Mouse (Mus musculus) thymus, postnatal 14 days (tissue): ENCODE measurements around the gene Slc41a2.
"Not testable (repeated sequence)": the region's sequence is repeated elsewhere in the genome, so short reads cannot be mapped to it uniquely, and the experiment has no call there.

Experiments used
- DNase-seq: peaks from one replicate; pipeline ENCODE4 v3.0.0; 2021

Gene Slc41a2

DNA sequence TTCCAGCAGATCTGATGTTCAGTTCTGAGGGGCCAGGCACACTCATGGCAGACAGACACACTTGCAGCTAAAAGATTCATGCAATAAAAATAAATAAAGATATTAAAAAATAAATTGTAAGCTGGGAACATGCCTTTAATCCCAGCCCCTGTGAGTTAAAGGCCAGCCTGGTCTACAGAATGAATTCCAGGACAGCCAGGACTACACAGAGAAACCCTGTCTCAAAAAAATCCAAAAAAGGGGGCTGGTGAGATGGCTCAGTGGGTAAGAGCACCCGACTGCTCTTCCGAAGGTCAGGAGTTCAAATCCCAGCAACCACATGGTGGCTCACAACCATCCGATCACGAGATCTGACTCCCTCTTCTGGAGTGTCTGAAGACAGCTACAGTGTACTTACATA, 14.1 kb upstream of the Slc41a2 start:
- not testable (repeated sequence) for DNase-seq

DNA sequence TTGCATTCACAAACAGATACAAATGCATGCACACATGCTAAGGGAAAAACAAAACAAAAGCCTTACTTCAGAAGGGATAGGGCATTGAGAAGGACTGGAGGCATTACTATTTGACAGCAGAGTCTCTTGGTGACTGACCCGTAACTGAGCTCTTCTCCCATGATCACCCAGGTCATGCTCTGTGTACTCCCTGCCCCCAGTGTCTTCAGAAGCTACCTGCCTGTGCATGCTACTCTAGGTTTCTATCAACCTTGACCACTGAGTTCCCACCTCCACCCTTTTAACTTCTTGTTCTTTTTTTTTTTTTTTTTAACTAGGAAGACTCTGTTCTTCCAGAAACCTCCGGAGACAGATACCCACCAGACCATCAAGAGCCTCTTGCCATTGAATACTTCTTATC, 13.0 kb upstream of the Slc41a2 start:
- no peak for DNase-seq

DNA sequence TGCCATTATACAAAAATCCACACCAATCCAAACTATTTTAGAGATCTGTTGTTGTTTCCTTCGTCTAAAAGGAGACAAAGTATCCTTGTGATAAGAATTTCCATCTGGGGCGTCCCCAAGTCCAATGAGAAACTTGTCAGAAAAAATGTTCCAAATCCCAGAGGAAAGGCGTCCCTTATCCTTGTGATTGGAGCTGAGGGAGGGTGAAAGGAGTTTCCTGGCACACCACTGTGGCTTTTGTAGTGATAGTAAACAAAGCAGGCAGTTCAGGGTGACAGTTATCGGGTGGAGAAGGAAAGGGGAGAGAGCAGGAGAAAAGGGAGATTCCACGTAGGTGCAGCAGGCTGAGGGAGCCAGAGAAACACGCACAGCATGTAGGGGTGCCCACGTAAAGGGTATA, 9.8 kb upstream of the Slc41a2 start:
- DNase-seq: no peak

DNA sequence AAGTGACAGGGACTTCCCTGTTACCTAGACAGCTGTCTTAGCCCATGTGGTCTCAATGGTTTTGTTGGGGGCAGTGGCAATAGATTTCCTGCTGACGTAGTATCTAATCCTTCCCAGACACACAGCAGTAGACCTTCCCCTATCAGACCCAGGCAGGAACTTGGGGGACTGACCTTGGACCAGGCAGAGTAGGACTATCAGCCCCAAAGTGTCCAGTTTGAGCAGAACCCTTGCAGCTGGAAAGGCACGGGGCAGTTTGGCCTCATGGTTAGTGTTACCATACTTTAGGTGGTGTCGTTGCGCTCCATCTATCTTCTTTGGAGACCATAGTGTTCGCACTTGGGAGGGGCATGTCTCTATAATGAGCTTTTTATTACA, 8.7 kb upstream of the Slc41a2 start:
- no peak for DNase-seq

DNA sequence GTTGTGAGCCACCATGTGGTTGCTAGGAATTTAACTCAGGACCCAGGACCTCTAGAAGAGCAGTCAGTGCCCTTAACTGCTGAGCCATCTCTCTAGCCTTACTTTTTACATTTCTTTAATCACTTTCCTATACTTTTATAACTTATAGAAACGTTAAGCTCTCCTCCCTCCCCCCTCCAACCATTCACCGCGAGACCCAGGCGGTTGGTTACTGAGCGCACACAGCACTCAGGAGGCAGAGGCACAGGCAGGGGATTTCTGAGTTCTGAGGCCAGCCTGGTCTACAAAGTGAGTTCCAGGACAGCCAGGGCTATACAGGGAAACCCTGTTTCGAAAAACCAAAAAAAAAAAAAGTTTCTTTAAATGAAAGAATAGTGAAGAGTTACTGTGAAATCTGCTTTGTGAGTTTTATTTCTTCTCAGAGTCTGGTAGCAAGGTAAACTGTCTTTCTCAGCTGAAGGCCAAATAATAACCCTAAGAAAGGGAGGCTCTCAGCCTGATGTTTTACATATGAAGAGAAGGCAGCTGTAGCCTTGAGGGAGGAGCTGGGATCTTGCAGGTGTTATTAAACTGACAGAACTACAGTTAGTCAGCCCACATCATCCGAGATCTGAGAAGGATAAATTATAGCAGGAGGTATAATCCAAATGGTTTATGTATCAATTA, 8.1 kb upstream of the Slc41a2 start:
- no peak for DNase-seq

DNA sequence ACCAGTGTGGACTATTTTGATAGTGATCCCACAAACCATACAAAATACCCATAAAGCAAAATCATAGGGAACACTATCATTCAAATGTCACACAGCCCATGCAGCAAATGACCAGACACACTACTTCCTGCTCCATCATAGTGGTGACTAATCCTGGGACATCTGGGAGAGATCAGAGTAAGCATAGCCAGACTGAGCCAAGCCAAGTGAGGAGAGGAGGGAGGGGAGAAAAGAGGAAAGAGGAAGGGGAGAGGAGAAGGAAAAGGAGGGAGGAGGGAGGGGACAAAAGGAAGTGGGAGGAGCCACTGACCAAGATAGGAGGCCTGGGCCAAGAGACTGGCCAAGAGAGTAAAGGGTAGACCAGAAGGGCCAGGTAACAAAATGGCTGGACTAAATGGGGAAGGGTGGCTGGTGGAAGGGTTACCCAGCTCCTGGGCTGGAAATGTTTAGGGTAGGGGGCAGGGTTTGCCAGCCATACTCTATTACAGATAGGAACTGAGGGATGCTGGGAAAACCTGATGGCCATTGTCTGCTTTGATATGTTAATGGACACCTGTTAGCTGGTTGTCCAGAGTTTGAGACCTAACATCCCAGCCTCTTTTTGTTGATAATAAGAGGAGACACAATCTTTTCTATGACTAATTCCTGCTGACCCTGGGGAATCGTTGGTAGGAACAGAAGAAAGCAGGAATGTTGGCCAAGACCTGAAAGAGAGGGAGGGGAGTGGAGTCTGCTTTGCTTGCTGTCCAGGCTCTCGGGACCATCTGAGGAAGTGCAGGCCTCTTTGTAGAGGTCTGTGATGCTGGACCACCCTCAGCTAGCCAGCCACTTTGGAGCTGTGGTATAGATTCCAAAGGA, 6.4 kb upstream of the Slc41a2 start:
- DNase-seq: no peak

DNA sequence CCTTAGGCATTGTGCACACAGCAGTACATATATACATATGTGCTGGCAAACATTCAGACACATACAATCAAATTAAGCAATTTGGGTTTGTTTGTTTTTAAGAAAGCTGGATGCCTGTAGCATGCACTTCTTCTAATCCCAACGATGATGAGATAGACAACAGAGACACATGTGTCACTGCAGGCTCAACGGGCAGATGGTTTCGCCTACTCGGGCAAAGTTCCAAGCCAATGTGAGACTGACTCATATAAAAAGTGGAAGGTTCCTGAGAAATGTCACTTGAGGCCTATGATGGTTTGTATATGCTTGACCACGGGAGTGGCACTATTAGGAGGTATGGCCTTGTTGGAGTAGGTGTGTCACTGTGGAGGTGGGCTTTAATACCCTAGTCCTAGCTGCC, 5.5 kb upstream of the Slc41a2 start:
- no peak for DNase-seq

DNA sequence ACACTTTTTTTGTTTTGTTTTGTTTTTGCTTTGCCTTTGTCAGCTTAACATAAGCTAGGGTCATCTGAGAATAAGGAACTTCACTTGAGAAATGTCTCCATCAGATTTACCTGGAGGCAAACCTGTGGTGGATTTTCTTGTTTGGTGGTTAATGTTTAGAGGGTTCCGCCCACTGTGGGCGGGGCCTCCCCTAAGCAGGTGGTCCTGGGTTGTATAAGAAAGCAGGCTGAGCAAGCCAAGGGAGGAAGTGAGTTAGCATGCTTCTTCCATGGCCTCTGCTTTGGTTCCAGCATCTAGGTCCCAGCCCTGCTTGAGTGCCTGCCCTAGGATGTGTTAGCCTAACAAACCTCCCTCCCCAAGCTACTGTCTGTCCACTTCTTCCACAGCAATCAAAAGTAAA, 3.5 kb upstream of the Slc41a2 start:
- peak; percentile 28 for DNase-seq

DNA sequence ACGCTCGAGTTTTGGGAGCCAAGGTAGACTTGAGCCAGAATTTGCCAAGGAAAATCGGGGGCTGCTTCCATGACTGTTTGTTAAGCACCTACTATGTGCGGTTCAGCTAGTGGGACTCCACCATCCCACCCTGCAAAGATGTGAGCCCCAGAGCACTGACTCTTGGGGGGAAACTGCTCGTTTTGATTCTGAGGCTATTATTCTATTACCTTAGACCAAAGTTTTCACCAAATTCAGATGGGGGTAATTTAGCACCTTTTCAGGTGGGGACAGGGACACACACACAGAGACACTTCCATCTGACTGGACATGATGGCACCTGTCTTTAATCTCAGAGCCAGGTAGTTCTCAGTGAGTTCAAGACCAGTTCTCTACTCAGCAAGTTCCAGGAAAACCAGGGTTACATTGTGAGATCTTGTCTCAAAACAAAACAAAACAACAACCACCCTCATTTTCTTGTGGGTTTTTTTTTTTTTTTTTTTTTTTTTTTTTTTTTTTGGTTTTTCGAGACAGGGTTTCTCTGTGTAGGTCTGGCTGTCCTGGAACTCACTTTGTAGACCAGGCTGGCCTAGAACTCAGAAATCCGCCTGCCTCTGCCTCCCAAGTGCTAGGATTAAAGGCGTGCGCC, 403 bp upstream of the Slc41a2 start:
- DNase-seq: no peak

DNA sequence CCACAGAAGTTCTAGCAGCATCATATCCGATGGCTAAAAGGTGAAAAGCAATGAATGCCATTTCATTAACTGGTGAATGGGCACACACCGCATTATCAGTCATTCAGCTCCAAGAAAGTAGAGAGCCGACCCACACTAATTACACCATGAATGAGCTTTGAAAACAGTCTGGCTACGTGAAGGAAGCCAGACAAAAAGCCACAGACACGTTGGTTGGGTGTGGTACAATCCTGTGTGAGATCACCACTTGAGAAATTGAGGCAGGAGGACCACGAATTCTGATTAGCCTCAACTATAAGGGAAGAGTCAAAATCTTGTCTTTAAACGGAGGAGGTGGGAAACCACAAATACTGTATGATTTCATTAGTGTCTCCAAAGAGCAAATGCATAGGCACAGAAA, 1.3 kb downstream of the Slc41a2 start:
- no peak for DNase-seq

DNA sequence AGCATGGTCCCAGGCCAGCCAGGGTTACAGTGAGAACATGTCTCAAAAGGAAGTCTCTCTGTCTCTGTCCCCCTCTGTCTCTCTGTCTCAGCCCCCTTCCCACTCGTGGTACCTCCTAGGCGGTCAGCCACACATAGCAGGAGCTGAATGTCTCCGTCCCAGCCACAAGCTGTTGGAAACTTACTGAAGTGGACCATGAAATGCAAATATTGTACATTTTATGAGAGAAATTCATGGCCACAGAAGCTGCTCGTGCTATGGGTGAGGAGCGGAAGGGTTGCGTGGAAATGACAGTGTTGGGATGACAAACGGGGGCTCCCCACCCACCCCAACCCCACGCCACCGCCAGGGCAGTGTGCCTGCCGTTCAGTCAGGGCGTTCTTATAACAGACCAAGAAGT, 5.1 kb downstream of the Slc41a2 start:
- no peak for DNase-seq

DNA sequence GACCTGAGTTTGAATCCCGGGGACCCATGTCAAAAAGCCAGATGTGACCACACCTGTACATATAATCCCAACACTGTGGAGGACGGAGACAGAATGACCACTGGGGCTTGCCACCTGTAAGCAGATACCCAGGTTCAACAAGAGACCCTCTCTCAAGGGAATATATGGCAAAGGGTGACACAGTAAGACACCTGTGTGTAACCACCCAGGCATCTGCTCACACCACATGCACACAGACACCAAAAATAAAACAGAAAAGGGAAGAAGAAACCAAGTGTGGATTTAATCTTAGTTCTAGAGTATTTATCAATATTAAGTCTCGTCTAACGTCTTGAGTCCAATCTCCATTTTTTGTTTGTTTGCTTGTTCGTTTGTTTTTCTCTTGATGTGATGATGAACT, 5.9 kb downstream of the Slc41a2 start:
- no peak for DNase-seq

DNA sequence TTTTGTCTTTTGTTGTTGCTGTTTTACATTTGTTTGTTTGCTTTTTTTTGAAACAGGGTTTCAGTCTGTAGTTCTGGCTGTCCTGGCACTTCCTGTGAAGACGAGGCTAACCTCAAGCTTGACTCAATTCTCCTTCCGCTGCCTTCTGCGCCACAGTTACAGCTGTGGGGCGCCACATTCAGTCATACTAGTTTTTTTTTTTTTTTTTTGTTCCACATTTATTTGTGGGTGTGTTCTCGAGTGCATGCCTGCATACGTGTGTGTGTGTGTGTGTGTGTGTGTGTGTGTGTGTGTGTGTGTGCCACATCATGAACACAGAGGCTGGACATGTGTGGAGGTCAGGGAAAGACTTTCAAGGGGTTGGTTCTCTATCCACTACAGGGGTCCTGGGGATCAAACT, 7.3 kb downstream of the Slc41a2 start:
- peak; percentile 74 for DNase-seq

DNA sequence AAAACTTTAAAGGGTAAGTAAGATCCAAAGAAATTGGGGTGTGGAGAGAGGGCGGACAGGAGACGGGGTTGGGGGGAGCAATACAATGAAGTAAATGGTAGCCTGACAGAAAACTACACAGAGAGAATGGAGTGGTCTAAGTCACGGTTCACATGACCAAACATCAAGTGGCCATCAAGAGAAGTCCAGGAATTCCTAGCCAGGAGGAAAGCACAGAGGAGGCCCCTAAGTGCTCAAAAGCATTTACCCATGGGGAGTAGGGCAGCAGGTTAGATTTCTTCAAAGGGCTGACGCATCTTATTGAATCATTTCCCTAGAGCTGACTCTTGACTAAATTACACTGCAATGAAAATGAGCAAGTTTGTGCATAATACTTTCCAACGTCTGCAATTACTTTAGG, 8.9 kb downstream of the Slc41a2 start:
- no peak for DNase-seq

DNA sequence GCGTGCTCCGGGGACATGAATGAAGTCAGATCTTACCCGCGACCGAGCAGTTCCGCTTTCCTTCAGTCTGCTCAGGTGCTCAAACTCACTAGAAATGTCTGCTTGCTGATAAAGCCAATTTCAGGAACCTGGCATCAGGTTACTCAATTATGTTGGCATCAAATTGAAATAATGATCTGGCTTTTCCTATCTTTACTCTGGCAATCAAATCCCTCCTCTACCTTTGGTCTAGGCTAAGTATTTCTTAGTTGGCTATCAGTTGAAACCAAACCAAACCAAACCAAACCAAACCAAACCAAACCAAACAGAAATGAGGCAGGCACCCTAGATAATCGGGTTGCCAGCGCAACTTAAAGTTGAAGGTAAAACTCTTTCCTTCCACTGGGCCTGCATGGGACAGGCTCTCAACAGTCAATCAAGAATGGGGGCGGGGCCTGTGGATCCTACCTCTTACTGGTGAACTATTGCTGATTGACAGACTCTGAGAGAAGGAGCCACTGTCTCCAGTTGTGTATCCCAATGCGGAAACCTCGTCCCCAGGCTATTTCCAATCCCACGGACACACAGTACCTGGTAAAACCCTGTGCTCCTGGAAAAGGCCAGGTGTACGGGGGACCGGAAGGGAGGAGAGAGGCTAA, 10.9 kb downstream of the Slc41a2 start:
- no peak for DNase-seq

DNA sequence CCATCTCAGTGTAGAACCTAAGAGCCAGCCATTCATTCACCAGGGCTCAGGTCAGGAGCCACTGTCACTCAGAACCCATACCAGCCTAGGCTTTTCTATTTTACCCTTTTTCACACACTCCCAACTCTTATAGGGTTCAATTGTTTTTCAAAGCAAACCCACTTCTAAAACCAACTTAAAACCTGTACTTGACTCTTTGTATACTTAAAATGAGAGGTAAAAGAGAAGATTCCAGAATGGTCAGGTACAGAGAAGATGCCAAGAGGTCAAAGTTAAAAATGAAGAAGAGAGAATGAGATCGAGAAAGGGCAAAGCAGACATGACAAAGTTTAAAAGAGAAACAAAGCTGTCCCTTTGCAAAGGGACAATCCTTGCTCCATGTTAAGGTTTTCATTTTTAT, 11.8 kb downstream of the Slc41a2 start:
- DNase-seq: no peak

DNA sequence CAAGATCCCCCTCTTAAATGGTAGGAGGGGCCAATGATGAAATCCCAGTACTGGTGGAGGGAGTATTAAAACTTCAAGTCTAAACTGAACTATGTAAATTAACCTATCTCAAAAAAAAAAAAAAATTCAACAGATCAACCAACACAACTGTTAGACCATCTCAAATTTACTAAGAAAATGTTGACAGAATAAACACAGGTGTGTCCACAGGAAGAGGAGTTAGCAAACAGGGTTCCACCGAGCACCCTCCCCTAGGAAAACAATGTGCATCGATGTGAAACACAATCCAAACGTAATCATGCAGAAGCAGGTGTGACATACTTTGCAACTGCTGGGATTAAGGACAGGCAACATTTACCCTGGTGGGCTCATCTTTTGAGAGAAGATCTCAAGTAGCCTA, 12.8 kb downstream of the Slc41a2 start:
- DNase-seq: no peak

DNA sequence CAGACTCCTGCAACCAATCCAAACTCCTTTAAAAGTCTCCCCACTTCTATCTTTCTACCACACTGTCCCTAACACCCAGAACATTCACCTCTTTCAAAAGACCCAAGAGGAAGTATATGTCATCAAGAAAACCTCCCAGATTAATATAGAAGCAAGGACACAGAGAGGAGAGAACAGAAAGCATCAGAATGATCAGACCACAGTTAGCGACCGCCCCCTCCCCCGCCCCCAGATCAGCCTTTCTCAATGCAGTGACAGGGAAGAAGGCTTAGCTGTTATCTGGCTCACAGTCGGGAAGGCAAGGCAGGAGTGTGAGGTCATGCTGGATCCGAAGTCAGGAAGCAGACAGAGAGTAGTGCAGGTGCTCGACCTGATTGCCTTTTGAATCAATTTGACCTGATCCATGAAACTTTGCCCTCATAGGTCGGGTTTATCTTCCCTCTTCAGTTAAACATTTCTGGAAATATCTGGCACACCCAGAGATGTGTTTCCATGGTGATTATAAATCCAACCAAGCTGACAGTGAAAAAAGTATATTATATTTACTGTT, 15.1 kb downstream of the Slc41a2 start:
- no peak for DNase-seq

DNA sequence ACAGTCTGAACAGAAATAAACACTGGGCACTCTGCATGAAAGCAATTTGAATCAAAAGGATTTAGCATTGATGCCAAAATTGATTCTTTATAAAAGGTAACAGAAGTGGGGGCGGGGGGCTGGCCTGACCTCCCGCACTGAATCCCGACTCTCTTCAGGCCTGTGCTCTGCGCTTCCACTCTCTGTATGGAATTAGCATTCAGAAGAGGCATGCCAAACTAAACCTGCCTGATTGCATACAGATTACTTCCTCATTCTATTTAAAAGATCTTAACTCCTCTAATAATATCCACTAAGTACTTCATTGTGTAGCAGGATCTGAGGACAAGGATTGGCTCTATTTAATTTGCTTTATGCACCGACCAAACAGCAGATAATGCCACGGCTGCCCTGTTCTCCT, 16.2 kb downstream of the Slc41a2 start:
- no peak for DNase-seq

DNA sequence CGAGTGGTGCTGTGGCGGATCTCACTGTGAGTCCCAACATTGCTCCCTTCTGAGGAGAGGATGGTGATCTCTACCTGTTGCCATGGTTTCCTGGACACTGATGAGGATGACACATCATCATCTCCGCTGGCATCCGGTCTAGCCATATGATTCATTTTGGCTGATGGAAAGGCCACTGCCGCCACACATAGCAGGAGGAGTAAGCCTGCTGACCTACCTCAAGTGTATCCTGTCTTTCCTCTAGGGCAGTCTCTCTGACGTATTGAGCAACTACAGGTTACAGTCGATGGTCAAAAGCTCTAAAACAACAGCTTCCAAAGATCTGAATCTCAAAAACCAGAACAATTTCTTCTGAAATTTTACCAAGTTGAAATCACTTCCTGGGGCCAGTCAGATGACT, 16.8 kb downstream of the Slc41a2 start:
- DNase-seq: no peak

DNA sequence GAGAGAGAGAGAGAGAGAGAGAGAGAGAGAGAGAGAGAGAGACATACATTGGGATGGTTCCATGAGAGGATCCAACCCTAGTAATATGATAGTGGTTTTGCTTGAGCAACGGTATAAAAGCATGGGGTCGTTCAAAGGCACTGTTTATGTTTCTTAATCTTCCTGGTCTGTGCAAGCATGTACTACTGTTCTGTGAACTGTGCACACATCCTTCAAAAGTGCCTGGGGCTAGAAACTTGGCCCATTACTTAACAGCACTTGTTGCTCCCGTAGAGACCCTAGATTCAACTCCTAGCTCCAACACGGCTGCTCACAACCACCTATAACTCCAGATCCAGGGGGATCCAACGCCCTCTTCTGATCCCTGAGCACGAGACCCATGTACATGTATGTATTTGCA, 17.3 kb downstream of the Slc41a2 start:
- no peak for DNase-seq

DNA sequence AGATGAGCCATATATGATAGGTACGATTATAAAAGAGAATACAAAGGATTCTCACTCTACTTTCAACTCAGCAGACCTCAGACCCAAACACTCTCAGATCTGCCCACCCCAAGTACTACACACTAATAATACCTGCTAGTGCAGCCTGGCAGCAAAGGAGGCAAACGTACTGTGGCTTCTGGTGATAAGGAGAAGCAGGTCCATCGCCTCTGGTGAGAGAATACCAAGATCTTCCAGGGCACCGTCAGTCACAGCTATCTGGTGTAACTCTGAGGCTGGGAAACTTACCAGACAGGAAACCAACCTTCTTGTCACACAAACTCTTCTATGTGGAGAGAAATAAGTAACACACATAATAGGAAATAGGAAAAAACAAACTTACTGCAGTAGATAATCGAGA, 24.6 kb downstream of the Slc41a2 start:
- DNase-seq: no peak

DNA sequence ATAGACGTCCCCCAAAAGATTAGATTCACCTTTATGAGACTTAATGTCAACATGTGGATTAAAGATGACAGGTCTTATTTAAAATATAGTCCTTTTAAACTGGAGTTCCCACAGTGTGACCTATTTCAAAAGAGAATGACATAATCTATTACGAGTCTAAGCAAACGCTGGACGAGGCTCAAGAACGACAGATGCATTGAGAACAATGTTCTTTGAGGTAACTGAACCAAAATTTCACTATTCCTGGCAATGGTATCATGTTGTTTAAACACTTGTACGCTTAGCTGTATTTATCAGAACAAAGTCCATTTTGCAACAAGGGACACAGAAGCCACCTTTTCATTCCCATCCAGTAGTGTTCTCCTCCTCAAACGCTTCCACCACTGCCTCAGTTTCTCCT, 27.3 kb downstream of the Slc41a2 start:
- no peak for DNase-seq

DNA sequence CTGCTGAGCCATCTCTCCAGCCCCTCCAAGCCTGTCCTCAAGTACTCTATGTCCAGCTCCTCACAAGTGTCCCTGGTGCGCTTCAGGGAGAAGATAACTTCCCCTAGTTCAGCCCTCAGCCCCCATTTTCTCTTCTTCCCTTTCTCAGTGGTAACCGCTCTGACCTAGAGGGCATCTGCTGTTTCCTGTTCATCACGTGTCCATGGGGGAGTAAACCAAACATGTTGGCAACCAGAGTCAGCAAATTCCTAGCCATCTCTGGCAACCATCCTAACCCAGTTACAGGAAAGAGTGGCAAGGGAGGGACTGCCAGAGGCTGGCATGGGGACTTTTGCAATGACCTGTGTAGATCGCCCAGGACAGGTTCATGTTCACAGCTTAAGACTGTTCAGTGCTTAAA, 36.0 kb downstream of the Slc41a2 start:
- peak; percentile 24 for DNase-seq
